Mouse (Mus musculus) CD4-positive, CD25-positive, alpha-beta regulatory T cell, adult 2 months (primary cell): ENCODE results near the gene Il11.

Source experiments
- DNase-seq: peaks from one replicate; pipeline ENCODE4 v3.0.0-alpha.2; 2012; ENCODE audit warnings: low read depth, low spot score

The Il11 gene

DNA sequence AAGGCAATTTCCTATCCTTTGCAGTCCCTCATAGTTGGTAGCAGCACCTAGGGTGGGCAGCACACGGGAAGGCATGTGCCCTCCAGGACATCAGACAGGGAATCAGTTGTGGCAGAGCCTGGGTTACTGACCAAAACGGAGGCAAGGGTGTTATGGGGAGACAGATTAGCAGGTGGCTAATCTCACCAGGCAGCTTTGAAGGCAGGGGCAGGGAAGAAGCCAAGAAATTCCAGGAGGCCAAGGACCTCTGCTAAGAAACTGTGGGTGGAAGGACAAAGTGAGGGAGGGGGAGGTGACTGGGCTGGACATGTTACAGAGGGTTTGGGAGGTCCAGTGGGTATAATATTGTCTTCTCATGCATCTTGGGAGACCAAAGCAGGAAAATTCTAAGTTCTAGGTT, 39.3 kb downstream of the Il11 start:
- no peak for DNase-seq

DNA sequence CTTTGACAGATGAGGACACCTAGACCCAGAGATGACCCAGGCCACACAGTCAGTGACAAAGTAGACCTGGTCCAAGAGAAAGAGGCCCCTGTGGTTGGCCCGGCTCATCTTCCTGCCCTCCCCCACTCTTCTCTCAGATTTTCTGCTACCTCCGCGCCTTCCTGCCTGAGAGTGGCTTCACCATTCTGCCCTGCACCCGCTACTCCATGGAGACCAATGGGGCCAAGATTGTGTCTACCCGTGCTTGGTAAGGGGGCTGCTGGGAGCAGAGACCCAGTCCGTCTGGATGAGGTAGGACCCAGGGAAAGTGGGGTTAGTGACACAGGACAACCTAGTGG, 40.2 kb downstream of the Il11 start:
- no peak for DNase-seq

DNA sequence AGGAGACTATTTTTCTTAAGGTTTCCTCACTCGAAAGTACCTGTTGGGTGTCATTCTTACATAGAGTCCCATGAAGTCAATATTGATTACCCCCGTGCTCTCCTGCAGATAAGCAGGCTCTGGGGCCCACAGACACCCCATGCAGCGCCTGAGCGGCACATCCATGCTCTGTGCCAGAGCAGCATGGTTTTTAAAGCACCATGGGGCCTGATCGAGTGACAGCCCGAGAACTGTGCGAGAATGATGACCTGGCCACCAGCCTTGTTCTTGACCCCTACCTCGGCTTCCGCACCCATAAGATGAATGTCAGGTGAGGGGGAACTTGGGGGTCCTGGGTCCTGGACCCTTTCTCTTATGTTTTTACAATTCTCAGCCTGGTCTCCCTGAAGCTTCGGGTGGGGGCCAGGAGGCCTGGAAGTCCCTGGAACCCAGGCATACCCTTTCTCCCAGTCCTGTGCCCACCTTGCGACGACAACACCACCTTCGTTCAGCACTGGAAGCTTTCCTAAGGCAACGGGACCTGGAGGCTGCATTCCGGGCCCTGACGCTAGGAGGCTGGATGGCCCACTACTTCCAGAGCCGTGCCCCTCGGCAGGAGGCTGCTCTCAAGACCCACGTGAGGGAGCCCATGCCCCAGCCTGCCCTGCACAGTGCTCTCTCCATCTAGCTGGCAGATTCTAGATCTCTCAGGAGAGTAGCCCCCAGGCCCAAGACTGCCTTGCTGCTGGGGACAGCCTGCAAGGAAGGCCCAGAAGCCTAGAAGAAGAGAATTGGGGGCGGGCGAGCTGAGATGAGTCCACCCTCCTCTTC, 40.8 kb downstream of the Il11 start:
- DNase-seq, result no peak

DNA sequence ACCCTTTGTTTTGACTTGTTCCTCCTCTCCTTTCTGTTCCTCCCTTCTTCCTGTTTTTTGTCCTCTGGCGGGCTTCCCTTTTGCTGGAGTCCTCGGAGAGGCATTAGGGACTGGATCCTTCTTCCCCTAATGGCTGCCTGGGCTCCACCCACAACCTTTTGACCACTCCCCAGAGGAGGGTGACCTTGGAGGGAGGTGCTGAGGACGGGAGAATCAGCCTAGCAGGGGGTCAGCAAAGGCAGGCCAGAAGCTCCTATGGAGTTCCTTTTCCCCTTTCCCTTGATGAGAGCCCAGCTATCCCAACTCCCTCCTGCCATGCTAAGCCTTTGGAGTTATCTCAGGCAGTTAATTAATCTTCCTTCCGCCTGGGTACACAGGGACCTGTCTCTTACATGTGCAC, 41.5 kb downstream of the Il11 start:
- peak; percentile 23 for DNase-seq

DNA sequence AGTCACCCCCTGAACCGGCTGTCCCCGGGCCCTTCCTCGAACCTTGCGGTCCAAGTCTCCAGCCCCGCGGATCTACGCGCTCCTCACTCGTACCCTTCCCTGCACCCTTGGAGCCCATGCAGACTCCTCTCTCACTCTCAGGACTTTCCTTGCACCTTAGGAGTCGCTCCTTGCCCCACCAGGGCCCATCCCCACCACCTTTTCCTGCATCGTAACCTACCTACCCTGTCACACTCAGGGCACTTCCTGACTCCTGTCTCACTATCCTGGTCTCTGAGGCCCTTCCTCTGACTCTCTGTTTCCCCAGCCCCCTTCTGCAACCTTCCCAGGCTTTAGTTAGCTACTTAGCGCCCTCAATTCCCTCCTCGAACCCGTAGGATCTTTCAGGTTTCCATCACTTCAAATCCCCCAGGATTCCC, 42.3 kb downstream of the Il11 start:
- DNase-seq, result no peak

DNA sequence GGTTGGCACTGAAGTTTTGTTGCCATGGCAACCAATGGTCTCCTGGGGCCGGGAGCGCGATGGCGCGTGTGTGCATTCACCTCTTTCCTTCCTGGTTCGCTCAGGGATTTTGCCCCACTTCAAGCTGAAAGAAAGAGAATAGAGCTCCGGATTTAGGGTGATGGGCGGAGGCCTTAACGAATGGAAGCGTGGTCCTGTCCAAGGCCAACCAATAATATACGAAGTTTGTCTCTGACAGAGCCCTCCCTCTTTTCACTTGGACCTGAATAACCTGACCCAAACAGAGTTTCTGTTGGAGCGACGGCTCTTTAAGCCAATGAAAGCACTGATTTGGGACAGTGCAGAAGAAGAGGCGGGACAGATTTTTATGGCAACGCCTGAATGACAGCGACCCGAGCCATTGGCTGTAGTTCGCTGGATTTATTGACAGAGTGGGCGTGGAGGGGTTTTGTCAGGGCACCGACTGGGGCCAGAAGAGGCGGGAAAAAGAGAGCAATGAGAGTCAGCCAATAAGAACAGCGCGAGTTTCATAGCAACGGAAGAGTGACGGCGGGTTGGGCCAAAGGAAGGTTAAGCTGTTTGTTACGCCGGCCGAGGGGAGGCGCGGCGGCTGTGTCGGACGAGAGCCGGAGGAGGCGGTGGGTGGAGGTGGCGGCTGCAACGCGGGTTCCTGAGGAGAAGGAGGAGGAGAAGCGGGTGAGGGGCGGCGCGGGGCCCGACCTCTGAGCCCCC, 42.9 kb downstream of the Il11 start, which contains the start of gene Kmt5c:
TSS of gene Kmt5c (plus strand) at position 572 of the 732 bp plus-strand sequence.
- peak; percentile 98 for DNase-seq

DNA sequence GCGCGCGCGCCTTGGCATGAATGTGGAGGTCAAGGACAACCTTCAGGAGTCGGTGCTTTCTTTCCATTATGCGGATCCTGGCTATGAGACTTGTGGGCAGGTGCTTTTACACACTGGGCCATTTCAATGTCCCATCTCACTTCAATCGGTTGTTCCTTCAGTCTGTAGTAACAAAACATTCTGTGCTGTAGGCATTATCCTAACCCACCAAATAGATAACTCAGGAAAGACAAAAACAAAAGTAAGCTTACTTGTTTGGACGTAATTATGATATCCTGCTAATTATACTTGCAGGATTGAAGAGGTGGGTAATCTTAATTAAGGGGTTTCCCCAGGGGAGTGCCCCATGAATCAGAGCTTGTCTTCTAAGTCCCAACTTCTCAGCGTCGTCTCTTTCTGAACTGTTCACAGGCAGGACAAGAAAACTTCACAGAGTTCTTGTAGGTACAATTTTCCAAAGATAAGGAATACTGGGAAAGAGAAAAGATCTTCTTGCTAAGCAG, 43.6 kb downstream of the Il11 start:
- DNase-seq, result no peak

DNA sequence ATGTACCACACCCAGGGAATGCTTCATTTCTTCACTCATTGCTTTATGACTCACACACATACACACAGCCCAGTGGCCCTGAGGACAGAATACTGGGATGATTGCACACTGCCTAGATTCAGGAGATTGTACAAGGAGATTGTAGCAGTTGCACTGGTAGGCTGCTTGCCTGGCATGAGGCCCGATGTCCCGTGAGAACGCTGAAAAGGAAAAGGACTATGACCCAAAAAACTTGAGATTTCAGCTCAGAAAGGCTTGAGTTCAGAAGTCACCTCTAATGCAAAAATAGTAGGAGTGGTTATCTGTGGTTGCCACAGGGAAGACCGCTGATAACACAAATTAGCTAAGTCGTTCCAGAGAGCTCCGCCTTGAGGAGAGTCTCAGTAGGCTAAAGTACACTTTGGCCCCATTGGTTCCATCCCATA, 49.7 kb downstream of the Il11 start:
- DNase-seq, result no peak

DNA sequence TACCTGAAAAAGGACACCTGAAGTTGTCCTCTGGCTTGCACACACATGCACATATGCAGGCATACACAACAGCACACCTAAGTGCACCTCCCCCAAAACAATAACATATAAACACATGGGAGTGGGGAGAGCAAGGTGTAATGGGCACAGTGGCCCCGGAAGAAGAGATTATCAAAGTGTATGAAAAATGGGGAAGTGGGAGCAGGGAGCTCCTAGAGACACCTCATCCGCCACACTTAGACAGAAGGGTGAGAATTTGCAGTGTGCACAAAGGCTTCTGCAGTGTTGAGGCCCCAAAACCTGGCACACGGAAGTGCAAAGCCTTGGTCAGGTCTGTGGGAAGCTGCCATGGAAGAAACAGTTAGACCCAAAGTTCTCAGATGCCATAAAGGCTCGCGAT, 51.6 kb downstream of the Il11 start:
- no peak for DNase-seq

DNA sequence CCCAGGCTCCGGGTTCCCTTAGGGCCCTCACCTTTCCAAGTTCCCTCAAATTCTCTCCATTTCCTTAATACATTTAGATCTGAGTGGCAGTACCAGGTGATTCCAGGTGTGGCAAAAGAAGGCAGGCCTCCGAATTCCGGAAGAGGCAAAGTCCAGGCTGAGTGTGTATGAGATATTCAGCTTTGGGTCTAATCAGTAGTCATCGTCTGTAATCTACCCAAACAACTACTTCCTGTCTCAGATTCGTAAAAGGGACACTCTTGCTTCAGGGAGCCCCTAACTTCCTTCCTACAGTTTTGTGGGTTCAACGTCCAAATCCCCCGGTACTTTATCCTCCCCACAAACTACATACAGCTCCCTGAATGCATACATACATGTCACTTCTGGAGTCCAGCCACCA, 57.5 kb downstream of the Il11 start, which contains the start of gene Tmem150b:
TSS of gene Tmem150b (minus strand) at position 81 of the 400 bp plus-strand sequence.
- no peak for DNase-seq

DNA sequence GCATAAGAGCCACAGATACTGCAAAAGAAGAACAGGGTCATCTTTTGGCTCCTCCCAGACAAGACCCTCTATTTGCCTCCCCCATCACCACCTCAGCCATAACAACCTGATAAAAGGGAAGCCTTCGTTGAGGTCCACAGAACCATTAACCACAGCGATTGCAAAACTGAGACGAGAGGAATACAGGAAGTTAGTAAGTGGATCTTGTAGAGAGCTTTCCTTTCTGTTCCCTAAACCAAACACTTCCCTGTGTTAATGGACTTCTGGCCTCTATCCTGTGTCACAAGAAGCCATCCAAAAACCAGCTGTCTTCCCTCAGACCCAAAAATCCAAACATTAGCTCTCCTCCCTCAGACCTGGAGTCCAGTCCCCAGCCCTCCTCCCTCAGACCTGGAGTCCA, 58.3 kb downstream of the Il11 start:
- DNase-seq, result no peak

DNA sequence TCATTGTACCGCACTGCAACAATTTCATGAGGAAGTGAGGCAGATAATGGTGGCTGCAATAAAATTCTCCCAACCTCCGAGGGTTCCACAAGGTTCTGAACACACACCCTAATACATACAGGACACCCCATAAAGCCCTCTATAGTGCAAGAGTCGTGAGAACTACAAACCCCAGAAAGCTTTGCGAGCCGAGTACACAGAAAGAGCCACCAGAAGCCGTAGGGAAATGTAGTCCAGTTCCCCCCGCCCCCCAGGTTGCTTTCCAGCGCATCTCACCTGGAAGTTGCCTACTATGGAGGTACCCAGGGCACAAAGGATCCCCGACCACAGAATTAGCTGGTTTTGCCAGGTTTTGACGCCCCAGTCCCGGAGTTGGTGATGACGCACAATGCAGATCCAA, 59.2 kb downstream of the Il11 start:
- peak; percentile 45 for DNase-seq
